Mouse (Mus musculus) CD4-positive, CD25-positive, alpha-beta regulatory T cell, adult 2 months (primary cell): ENCODE measurements at regions not wholly inside any gene's neighbourhood (a gene's known extent, or its start where the extent isn't known, plus 50 kb on each side); places are given as distances from the start of the nearest gene placed in this dataset.

Source experiments
- DNase-seq: peaks from one replicate; pipeline ENCODE4 v3.0.0-alpha.2; 2012; ENCODE audit warnings: low read depth, low spot score

GRCm38 (mm10) chr9:43977773-43978172 is 65.4 kb upstream of the Thy1 start:
- no peak for DNase-seq

GRCm38 (mm10) chr9:43981376-43981775 is 61.8 kb upstream of the Thy1 start:
- DNase-seq: no peak

GRCm38 (mm10) chr9:43982359-43982889 is 60.8 kb upstream of the Thy1 start:
- DNase-seq: no peak

- DNase-seq: no peak
Measured at GRCm38 (mm10) chr9:43983220-43983619, 60.0 kb upstream of the Thy1 start.

GRCm38 (mm10) chr9:43984181-43985062 is 58.8 kb upstream of the Thy1 start:
- peak; percentile 88 for DNase-seq

- peak; percentile 43 for DNase-seq
Measured at GRCm38 (mm10) chr9:43987957-43988356, 55.2 kb upstream of the Thy1 start.

- DNase-seq: peak; percentile 49
Measured at GRCm38 (mm10) chr9:43988981-43989860, 54.0 kb upstream of the Thy1 start.

- DNase-seq: no peak
Measured at GRCm38 (mm10) chr9:43990124-43990523, 53.1 kb upstream of the Thy1 start.

- DNase-seq: no peak
Measured at GRCm38 (mm10) chr9:43993221-43993976, 49.8 kb upstream of the Thy1 start.
